Mouse (Mus musculus) kidney, adult 2 months (tissue): ENCODE measurements around the gene Prr14.
"Not testable (repeated sequence)": the region's sequence is repeated elsewhere in the genome, so short reads cannot be mapped to it uniquely, and the experiment has no call there.

Source experiments
- CTCF ChIP-seq: fragments of 200-500 bp; conservative IDR thresholded peaks from 2 replicates; pipeline ENCODE4 v1.5.1; 2011; ENCODE audit warnings: low read depth, mild to moderate bottlenecking, control low read depth, low read length, moderate library complexity, mixed read lengths; ENCODE audit not compliant: insufficient read depth, insufficient read length
- POLR2A ChIP-seq: fragments of 200-500 bp; IDR thresholded peaks from one replicate; pipeline ENCODE4 v1.6.1; 2011; ENCODE audit warnings: low read depth, low read length, control low read depth

DNA sequence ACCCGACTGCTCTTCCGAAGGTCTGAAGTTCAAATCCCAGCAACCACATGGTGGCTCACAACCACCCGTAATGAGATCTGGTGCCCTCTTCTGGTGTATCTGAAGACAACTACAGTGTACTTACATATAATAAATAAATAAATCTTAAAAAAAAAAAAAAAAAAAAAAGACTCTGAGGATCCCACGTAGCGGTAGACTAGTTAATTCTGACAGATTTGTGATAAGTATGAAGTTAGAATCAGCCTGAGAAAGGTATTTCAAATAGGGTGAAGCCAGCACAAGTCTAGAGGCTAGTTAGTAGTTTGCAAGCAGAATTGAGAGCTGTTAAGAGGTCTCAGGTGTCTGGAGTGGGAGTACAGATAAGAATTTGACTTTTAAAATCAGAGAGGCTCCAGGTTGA, 29.0 kb downstream of the Prr14 start:
- TF ChIP-seq POLR2A, CTCF: not testable (repeated sequence)
